14 mouse cellular contexts compared by ENCODE assay signal in genomic region chr1:152040053-152040452, GRCm38 (mm10).
"Had no signal": no experiment of that assay in that cellular context is flagged by ENCODE, and none has a peak within 500 bp of the region (broad histone marks: within the 10 kb centered on the region; RNA-seq: fewer than 3 reads in every experiment).

No protein-coding gene starts in this region.

- H3K27ac ChIP-seq: limb, embryonic 10.5 days; liver, embryonic 15.5 days; midbrain, embryonic 15.5 days; neural tube, embryonic 12.5 days had no signal

- H3K36me3 ChIP-seq: limb, embryonic 10.5 days; liver, embryonic 15.5 days; midbrain, embryonic 15.5 days; neural tube, embryonic 12.5 days had no signal

- H3K4me1 ChIP-seq: liver, embryonic 15.5 days had no signal

- H3K27me3 ChIP-seq: liver, embryonic 15.5 days; megakaryocyte, embryonic 14.5 days; midbrain, embryonic 15.5 days; neural tube, embryonic 12.5 days had no signal

- H3K9ac ChIP-seq: liver, embryonic 15.5 days; lung, embryonic 14.5 days; midbrain, embryonic 15.5 days; neural tube, embryonic 12.5 days had no signal

- ATAC-seq: midbrain, embryonic 15.5 days had no signal

- H3K4me2 ChIP-seq: liver, embryonic 11.5 days; liver, embryonic 15.5 days; lung, embryonic 14.5 days; midbrain, embryonic 11.5 days; midbrain, embryonic 15.5 days; neural tube, embryonic 12.5 days had no signal

- DNase-seq: kidney, adult 8-10 months; kidney, postnatal 36 days; lung, postnatal 10 days; right cerebral cortex, postnatal 14 days; thymus, adult 2 months; thymus, postnatal 25 days had no signal

- H3K4me3 ChIP-seq: limb, embryonic 10.5 days; liver, embryonic 15.5 days; megakaryocyte, embryonic 14.5 days; midbrain, embryonic 15.5 days; neural tube, embryonic 12.5 days had no signal

- H3K9me3 ChIP-seq: limb, embryonic 10.5 days; liver, embryonic 15.5 days; megakaryocyte, embryonic 14.5 days; midbrain, embryonic 15.5 days; neural tube, embryonic 12.5 days had no signal
